Mouse (Mus musculus): ENCODE measurements at regions not wholly inside any gene's neighbourhood (a gene's known extent, or its start where the extent isn't known, plus 50 kb on each side); places are given as distances from the start of the nearest gene placed in this dataset.
"Not testable (repeated sequence)": the region's sequence is repeated elsewhere in the genome, so short reads cannot be mapped to it uniquely, and the experiment has no call there.

DNA sequence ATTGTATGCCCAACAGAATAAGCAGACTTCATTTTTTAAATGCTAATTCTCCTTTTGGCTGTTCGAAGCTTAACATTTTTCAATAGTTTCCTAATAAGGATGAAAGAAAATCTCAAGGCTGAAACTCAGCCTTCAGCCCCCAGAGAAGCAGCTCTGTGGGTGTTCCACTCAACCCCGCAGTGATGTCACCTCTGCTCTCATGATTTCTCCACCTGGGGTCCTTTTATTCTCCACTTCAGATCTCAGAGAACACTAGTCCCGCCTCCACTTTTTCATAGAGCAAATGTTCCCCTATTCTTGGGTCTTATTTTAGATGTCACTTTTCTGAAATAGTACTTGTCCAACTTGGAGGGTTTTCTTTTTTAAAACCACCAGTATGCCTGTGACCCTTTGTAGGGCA lies 567.3 kb downstream of the Cntn3 start:
- no peak for DNase-seq

DNA sequence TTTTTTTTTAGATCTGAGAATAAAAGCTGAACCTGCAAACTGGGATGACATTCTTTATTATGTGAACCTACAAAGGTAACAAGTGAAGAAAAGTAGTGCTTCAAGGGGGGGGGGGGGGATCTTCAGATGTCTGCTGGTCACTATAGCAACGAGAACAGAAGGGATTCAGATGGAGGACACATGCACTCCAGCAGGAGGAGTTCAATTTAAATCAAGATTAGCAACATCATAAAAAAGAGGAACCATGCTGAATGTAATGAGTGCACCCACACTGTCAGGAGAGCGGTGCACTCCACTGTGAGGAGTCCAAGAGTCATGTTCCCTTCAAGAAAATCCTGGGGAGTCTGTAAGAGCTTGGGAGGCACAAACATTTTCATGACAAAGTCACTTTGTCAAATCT lies 574.7 kb downstream of the Cntn3 start:
- no peak for DNase-seq

DNA sequence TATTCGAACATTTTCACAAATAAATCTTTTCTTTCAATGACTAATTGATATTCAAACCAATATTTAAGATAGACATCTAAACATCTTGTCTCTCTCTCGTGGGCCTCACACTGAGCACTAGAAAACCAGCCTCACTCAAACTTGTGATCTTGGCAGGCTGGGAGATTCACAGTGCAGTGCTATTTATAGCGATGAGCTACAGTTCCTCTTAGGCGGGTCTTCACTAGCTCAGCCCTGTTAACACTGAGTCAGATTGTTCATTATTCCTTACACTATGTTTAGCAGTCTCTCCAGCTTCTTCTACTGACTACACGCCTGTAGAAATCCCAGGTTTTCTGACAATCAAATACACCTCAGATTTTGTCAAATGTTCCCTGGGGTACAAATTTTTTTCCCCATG lies 575.3 kb downstream of the Cntn3 start:
- no peak for DNase-seq

DNA sequence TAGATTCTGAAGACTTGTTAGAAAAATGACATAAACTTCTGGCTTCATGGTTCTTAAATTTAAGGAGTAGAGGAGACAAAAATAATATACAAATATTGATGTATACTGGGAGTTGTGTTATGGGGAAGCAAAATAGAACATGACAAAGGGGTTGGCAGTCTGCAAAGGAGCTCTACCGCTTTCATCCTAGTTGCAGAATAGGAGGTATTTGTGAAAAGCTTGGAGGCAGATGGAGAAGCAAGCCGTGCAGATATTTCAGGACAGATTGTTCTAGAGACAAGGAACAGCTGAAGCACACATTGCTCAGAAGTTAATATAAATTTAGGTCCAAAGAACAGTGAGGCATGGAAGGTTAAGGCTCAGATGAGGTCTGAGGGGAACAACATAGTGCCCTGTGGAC lies 580.1 kb downstream of the Cntn3 start:
- no peak for DNase-seq

DNA sequence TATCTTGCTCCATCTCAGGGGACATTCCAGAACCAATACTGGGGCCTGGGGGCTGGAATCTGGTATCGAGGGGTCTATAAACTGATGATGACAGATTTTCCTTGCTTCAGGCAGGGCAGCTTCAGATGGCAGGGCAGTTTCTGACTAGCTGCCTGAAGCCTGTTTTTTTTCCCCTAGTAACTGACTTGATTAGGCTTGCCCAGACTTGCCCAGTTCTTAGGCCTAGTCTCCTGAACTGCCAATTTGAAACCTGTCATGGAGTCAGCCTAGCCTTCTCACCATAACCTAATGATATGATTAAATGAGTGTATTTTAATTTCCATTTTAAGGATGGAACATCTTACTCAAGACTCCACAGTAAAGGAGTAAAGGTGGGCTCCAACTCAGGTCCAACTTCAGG lies 591.2 kb downstream of the Cntn3 start:
- DNase-seq = no peak

DNA sequence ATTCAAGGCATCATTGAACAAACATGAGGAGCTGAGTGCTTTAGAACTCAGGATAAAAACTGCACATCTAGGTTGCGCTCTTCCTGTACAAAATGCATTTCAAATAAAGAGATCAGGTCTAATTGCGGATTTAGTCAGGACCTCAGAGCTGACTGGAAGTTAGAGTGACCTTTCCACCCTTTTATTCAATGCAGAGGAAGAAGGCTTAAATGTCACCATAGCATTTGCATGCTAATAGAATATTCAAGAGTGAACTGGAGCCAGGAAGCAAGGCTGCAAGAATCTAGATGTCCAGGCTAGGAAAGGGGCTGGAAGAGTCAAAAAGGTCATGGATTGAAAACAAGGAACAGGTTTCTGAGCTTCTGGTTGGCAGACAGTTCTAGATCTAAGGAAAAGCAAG lies 593.7 kb downstream of the Cntn3 start:
- no peak for DNase-seq

DNA sequence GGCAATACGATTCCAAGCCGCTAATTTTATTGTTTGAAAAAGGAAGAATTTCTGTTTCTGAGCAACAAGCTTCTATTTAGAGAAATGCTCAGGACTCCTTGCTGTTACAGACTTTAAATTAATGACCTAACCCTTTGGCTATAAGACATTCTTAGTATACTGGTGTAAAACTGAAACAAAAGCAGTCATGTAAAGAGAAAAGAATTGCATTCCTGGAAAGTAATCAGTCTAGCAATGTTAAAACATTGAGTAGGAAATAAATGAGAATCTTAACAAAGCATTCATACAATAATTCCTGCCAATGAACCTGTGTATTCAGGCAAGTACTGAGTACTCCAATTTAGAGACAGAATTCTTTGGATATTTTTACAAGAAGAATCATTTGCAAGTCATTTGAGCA lies 587.2 kb upstream of the Pdzrn3 start:
- no peak for DNase-seq

DNA sequence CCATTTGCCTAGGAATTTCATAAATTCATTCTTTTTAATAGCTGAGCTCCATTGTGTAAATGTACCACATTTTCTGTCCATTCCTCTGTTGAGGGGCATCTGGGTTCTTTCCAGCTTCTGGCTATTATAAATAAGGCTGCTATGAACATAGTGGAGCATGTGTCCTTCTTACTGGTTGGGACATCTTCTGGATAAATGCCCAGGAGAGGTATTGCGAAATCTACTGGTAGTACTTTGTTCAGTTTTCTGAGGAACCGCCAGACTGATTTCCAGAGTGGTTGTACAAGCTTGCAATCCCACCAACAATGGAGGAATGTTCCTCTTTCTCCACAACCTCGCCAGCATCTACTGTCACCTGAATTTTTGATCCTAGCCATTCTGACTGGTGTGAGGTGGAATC lies 583.8 kb upstream of the Pdzrn3 start:
- not testable (repeated sequence) for DNase-seq

DNA sequence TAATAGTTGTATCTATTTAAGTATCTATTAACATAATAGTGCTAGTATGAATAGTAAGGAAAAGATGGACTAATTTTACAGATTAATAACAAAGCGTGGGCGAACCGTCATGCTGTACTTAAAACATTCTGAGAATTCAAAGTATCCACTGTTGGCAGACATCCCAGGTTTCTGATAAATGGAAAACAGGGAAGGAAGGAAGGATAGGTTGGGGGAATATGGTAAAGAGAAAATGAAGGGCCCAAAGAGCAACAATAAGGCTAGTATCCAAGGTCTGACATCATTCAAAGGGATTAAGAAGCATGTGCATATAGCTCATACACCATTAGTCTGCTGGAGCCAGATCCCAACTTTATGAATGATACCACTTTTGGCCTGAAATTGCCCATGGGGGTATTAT lies 572.0 kb upstream of the Pdzrn3 start:
- no peak for DNase-seq

DNA sequence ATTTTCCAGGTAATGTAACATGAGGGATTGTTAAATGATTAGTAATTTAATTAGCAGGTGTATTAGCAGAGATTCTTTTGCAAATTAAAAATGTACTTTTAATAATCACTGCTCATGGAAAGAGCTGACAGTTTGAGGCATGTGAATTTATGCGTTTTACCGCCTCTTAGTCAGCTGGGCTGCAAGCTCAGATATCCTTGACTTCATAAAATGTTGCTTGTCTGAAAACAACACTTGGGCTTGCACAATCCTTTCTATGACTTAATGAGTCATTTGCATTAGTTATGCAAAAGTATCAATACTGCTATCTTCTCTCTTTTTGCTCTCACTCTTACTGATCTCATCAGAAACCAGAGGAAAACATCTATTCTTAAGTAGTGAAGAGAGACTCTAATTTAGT lies 571.3 kb upstream of the Pdzrn3 start:
- no peak for DNase-seq

DNA sequence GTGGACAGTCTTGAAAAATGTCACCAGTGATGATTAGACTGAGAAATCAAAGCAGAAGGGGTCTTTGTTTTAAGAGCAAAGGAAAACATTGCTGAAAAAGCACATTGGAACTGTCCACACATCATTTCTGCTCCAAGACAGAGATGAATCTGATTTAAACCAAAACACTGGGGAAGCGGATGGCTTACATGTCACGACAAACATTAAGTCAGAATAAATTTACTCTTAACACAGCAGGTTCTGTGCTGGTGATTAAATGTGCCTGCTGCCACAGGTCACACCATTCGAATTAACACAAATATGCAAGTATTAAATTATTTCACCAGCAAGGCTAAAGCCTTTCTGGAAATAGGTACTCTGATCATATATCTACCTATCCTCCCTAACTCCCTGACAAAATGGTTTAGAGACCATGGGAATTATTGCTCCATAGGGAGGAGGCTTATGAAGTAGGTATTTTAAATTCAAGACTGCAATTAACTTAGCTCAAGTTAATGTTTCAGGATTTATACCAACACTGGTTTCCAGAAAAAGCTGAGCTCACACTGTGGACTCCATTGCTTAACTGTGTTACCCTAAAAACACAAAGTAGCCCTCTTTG lies 562.7 kb upstream of the Pdzrn3 start:
- DNase-seq = no peak

DNA sequence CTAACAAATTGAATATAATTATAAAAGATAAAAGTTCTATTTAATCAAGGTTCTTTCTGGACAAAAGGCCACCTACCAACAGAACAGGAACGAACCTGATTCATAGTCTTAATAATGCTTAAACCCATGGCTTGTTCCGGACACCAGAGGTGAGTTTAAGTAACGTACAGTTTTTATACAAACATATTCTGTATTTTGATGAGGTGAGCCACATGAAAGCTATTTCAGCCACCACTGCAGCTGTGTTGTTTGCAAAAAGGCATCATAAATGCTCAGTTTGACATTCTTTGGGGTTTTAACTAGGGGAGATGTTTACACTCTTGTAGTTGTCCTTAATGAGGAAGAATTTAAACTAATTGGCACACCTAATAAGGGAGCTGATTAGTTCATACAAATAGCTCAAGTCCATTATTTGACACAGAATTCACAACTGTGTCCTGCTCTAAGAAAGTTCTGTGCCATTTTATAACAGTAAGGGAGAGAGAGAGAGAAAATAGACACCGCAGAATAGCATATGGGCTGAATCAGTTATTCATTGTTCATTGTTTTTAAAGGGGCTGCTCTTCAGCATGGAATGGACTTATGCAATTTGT lies 560.8 kb upstream of the Pdzrn3 start:
- no peak for DNase-seq

DNA sequence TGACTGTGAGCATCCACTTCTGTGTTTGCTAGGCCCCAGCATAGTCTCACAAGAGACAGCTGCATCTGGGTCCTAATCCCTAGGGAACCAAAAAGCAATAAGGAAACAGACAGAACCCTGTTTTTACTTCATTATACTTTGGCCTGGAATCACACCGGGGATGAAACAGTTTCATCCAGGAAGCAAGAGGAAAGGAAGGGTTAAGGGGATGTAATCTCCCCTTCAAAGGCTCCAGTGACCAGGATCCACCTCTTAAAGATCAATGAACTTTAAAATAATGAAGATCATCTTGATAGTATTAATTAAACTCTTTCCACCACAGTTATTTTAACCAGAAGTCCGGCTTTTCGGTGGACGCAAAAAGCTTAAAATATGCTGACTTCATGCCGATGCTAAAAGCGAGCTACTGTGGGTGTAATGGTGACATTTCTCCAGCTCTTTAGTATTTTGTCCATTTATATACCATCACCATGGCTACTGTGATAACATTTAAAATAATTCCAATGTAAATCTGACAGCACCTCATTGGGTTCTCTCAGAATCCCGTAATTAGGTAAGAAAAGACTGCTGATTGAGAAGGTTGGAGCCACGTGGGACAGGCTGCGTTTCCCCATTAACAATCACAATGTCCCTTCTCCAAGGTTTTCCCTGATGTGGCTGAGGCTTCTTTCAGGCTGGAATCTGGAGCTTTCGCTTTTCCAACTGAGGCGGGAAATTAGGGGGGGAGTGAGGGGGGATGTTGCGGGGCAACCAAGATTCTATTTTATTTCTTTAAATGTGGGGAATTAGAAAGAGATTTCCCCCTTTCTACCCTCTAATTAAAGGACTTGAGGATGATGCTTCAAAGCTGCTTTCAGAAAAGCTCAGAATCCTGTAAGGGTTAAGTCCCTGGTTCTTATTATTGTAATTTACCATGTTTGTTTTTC lies 560.0 kb upstream of the Pdzrn3 start:
- no peak for DNase-seq

DNA sequence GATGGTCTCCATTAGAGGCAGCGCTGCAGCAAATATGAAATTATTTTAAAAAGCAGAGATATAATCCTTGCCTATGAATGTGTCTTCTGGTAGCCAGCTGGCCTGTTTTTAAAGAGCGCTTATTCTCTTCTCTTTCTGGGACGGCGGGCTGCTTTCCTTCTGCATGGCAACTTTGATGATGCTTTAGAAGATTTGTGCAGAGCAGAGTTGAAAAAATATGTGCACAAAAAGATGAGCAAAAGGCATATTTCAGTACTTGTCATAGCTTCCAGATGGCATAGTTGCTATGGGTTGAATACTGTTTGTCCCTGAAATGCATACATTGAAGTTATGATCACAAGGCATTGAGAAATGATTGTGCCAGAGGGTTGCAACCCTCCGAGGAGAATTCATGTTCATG lies 554.1 kb upstream of the Pdzrn3 start:
- DNase-seq = no peak

DNA sequence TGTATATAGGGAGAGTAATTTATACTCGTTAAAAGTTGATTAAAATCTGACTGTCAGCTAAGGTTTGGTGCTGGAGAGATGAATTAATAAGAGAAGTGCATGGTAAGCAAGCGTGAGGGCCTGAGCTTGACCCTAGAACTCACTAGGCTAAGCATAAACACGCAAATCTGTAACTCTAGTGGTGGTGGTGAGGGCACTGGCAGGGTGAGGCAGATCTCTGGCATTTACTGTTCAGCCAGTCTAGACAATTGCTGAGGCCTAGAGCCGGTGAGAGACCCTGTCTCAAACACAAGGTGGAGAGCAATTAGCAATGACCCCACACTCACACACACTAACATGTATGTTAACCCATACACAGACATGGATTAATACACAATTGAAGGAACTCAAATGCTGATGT lies 544.0 kb upstream of the Pdzrn3 start:
- no peak for DNase-seq

DNA sequence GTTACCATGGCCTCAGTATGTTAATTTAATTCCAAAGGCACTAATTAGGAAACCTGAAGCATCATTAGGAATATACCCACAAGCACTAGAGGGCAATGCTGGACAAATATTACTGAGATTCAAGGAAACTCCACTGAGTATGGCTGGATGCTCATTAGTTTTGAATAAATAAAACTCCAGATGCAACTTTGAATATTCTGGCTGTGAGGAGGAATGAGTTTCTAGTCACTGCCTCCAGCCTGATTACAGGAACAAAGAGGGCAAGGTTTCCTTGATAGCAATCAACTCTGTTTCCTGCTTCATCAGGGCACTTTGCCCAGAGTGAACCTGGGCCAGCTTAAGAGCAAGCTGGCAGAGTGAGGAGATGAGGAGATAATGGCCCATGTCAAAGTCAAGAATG lies 543.5 kb upstream of the Pdzrn3 start:
- DNase-seq = no peak

DNA sequence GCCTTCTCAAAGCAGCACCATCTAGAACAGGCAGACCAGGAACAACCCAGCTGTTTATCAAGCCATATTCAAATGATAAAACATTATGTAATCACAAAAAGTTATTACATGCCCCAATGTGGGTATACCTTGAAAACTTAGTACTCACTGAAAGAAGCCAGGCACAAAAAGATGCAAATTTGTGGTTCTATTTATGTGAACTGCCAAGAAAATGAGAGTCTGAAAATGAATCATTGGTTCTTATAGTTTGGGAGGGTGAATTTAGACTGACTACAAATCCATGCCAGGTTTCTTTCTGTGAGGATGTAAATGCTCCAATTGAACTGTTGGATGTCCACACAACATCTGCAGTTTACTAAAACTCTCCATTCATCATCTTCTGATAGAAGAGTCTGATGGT lies 541.2 kb upstream of the Pdzrn3 start:
- no peak for DNase-seq

DNA sequence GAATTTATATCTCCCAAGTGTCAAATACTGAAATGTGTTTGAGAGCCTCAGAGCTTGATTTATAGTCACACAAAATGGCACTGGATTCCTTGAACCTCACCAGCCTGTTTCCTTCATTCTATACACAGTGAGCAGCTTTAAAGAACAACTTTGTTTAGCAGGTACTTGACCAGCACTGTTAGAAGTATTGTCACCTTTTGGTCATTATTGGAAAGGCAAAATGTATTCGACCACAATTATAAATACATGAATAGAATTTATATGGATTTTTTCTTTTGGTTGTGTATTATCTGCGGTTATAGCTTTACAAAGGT lies 527.3 kb upstream of the Pdzrn3 start:
- DNase-seq = no peak

DNA sequence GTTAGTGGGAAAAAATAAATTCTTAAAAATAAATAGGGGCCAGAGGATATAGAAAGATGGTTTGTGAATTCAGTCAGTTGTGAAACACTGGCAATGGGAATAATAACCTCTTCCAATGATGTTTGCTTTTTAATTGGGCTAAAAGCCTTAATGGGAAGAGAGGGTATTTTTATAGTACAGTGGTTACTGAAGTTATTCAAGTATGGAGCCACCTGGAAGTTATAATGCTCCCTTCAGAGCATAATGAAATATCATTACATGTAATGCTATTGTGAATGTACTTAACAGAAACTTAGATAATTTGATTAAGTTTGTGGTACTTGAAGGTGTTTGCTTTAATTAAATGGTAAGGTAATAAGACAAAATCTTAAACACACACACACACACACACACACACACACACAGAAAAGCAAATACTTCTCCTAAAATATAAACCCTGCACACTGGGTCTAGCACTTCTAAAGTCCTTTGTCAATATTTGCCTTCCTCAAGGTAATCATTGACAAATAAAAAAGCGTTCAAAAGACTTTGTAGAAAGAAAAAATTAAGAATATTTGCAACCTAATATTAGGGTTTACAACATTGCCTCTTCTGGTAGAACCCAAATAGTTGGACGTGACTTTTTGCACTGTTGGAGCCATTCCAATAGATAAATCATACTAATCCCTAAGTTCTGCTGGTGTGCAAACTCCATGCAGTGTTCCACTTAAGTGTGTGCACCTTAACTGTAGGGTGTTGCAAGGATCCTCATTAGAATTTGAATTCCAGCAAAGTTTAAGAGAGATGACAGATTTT lies 526.7 kb upstream of the Pdzrn3 start:
- DNase-seq = no peak

DNA sequence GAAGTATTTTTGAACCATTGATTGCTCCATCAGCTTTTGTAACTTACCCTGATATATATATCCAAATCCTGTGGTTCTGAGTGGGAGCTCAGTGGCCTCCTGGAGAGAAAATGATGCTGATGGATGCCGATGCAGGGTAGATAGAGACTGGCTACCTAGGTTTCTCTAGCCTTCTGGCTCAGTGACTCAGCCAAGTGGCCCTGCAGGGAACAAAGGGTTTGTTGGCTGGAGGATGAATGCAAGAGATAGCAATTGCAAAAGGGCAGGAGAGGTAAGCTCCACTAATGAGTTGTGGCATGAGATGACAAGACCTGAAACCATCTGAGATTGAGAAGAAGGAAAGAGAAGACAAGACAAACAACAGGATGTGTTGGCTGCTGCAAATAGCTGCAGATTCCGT lies 524.6 kb upstream of the Pdzrn3 start:
- DNase-seq = no peak

DNA sequence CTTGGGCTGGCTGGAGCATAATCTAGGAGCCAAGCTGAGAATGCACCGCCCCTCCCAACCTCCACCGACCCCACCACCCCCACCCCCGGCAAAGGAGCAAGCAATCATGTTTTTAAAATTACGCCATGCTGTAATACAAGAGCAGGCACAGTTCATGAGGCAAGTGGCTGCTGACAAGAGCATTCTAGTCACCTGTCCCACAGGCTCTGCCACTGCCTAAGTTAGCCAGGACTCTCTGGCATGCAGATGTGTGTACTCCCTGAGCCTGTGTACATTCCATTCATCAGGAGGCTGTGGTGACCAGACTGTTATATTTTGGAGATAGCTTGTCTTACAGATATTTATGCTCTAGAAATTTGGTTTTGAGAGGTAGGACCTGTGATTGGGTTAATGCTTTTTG lies 520.8 kb upstream of the Pdzrn3 start:
- no peak for DNase-seq

DNA sequence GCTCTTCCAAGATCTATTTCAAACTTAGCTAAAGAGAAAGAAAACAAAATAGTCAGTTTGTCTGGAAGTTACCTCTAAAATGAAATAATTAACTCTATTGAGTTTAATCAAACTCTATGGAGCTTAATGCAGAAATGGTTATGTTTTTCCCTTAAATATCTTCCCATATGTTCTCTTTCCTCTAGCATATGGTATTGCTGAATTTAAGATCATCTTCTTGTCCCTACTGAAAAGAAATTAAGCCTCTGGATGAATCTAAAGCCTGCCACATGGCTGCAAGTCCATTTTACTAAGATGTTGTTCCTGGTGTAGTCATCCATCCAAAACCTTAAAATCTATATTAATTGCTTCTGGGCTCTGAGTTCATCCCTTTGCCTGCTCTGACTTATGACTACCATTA lies 513.0 kb upstream of the Pdzrn3 start:
- DNase-seq = no peak

DNA sequence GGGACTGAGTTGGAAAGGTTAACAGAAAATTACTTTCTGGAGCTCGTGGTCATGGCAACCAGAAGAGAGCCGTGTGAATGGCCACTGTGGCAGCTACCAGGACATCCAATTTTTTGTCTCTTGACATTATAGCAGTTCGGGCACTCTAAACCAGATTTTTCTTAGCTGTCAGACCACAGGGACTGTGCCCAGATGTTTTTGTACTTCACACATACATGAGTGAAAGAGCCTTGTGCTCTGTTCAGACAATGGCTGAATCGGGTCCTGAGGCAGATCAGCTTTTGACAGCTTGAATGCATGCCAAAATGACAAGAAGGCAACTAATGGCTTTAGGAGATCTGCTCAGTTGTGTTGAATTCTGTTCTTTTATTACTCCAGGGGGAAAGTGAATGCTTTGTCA lies 505.2 kb upstream of the Pdzrn3 start:
- DNase-seq = no peak

DNA sequence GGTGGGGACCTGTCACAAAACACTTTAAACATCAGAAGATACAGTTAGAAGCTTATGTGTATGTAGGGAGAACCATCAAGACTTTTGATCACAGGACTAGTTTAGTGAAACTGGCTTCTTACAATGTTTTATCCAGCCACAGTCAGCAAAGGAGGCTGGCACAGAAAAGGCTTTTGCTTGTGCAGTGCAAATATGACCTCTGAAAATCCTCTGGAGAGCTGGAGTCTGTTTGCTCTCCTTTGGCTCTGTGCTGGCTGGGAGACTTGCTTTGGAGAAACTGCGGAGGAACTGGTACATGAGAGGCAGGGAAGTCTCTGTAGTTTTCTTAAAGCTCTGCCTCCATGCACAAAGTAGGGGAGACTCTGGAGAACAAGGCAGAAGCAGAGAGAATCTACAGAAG lies 497.2 kb upstream of the Pdzrn3 start:
- DNase-seq = no peak
